Mouse (Mus musculus): ENCODE results near the gene Lrfn2. TPM values are rescaled to one million over a fixed set of nuclear protein-coding genes. Genes with fewer than 3 reads are reported as not detected.

Lrfn2 gene
- polyA plus RNA-seq, 1 experiment from 2014 or later: 13.1 TPM

GRCm38 (mm10) chr17:49051231-49051630 lies 119.1 kb downstream of the Lrfn2 start:
- H3K4me3 ChIP-seq: no peak overlapping the region
- no peak for ATAC-seq (ENCODE audit: low FRiP score, low read depth)
- H3K9ac ChIP-seq: no peak overlapping the region
- no peak overlapping the region for H3K27ac ChIP-seq (replicated peaks)
- H3K36me3 ChIP-seq: no peaks in the 10 kb centered on the region
- H3K4me2 ChIP-seq: no peak overlapping the region
- no peaks in the 10 kb centered on the region for H3K4me1 ChIP-seq (replicated peaks)
- no peaks in the 10 kb centered on the region for H3K9me3 ChIP-seq
- 85% methylated on average over 11 of the region's 11 CpGs for WGBS
- no peaks in the 10 kb centered on the region for H3K27me3 ChIP-seq

- Histone ChIP-seq H3K36me3 (no peaks in the 10 kb centered on the region), H3K27ac (replicated peaks) (no peak overlapping the region), H3K4me3 (no peak overlapping the region), H3K9ac (no peak overlapping the region), H3K4me1 (replicated peaks) (peaks cover 11% of the 10 kb centered on the region), H3K9me3 (no peaks in the 10 kb centered on the region), H3K27me3 (no peaks in the 10 kb centered on the region), H3K4me2 (no peak overlapping the region)
- no peak for ATAC-seq (ENCODE audit: low FRiP score, low read depth)
- WGBS: 83% methylated on average over 8 of the region's 8 CpGs
Observed at GRCm38 (mm10) chr17:49061141-49061540, 129.0 kb downstream of the Lrfn2 start.

- no peak overlapping the region for H3K4me3 ChIP-seq
- no peaks in the 10 kb centered on the region for H3K36me3 ChIP-seq
- peak; percentile 38; the same call in 1 of the 2 replicates for ATAC-seq (ENCODE audit: low FRiP score, low read depth)
- WGBS: 26% methylated on average over 3 of the region's 3 CpGs
- no peak overlapping the region for H3K9ac ChIP-seq
- no peak overlapping the region for H3K4me2 ChIP-seq
- H3K27ac ChIP-seq (replicated peaks): no peak overlapping the region
- no peaks in the 10 kb centered on the region for H3K9me3 ChIP-seq
- peaks cover 11% of the 10 kb centered on the region for H3K4me1 ChIP-seq (replicated peaks)
- H3K27me3 ChIP-seq: no peaks in the 10 kb centered on the region
Observed at GRCm38 (mm10) chr17:49063789-49064188, 131.6 kb downstream of the Lrfn2 start.

- Histone ChIP-seq H3K4me1 (replicated peaks) (peaks cover 11% of the 10 kb centered on the region), H3K9ac (no peak overlapping the region), H3K36me3 (no peaks in the 10 kb centered on the region), H3K4me3 (no peak overlapping the region), H3K9me3 (no peaks in the 10 kb centered on the region), H3K27ac (replicated peaks) (no peak overlapping the region), H3K4me2 (no peak overlapping the region), H3K27me3 (no peaks in the 10 kb centered on the region)
- ATAC-seq (ENCODE audit: low FRiP score, low read depth): no peak
- 75% methylated on average over 8 of the region's 8 CpGs for WGBS
Observed at GRCm38 (mm10) chr17:49064526-49064925, 132.3 kb downstream of the Lrfn2 start.

GRCm38 (mm10) chr17:49065050-49065449 lies 132.9 kb downstream of the Lrfn2 start:
- H3K27ac ChIP-seq (replicated peaks): no peak overlapping the region
- H3K4me1 ChIP-seq (replicated peaks): peaks cover 11% of the 10 kb centered on the region
- H3K4me3 ChIP-seq: no peak overlapping the region
- no peak overlapping the region for H3K9ac ChIP-seq
- no peaks in the 10 kb centered on the region for H3K36me3 ChIP-seq
- no peaks in the 10 kb centered on the region for H3K27me3 ChIP-seq
- WGBS: 94% methylated on average over 3 of the region's 3 CpGs
- ATAC-seq (ENCODE audit: low FRiP score, low read depth): no peak
- no peaks in the 10 kb centered on the region for H3K9me3 ChIP-seq
- H3K4me2 ChIP-seq: no peak overlapping the region

GRCm38 (mm10) chr17:49066748-49067147 lies 134.6 kb downstream of the Lrfn2 start:
- no peak for ATAC-seq (ENCODE audit: low FRiP score, low read depth)
- Histone ChIP-seq H3K9ac (no peak overlapping the region), H3K27ac (replicated peaks) (no peak overlapping the region), H3K4me2 (no peak overlapping the region), H3K4me1 (replicated peaks) (peaks cover 11% of the 10 kb centered on the region), H3K27me3 (no peaks in the 10 kb centered on the region), H3K36me3 (peaks cover 3% of the 10 kb centered on the region; the same call in 1 of the 2 replicates), H3K4me3 (no peak overlapping the region), H3K9me3 (no peaks in the 10 kb centered on the region)
- 62% methylated on average over 6 of the region's 6 CpGs for WGBS

- Histone ChIP-seq H3K4me1 (replicated peaks) (peaks cover 7% of the 10 kb centered on the region; the same call in 1 of the 2 replicates), H3K36me3 (no peaks in the 10 kb centered on the region), H3K9me3 (no peaks in the 10 kb centered on the region), H3K27ac (replicated peaks) (no peak overlapping the region), H3K27me3 (no peaks in the 10 kb centered on the region), H3K4me2 (no peak overlapping the region), H3K9ac (no peak overlapping the region), H3K4me3 (no peak overlapping the region)
- 42% methylated on average over 2 of the region's 2 CpGs for WGBS
- ATAC-seq (ENCODE audit: low FRiP score, low read depth): peak; percentile 54; the same call in 1 of the 2 replicates
Observed at GRCm38 (mm10) chr17:49078168-49078567, 146.0 kb downstream of the Lrfn2 start.

GRCm38 (mm10) chr17:49079647-49080046 lies 147.5 kb downstream of the Lrfn2 start:
- Histone ChIP-seq H3K9ac (no peak overlapping the region), H3K36me3 (no peaks in the 10 kb centered on the region), H3K4me3 (no peak overlapping the region), H3K4me2 (no peak overlapping the region), H3K4me1 (replicated peaks) (peaks cover 7% of the 10 kb centered on the region; the same call in 1 of the 2 replicates), H3K27me3 (no peaks in the 10 kb centered on the region), H3K27ac (replicated peaks) (no peak overlapping the region), H3K9me3 (no peaks in the 10 kb centered on the region)
- whole genome bisulfite sequencing: 82% methylated on average over 2 of the region's 2 CpGs
- no peak for ATAC-seq (ENCODE audit: low FRiP score, low read depth)

GRCm38 (mm10) chr17:49083594-49084380 lies 151.6 kb downstream of the Lrfn2 start:
- Histone ChIP-seq H3K27ac (replicated peaks) (no peak overlapping the region), H3K27me3 (no peaks in the 10 kb centered on the region), H3K4me2 (no peak overlapping the region), H3K36me3 (no peaks in the 10 kb centered on the region), H3K4me3 (no peak overlapping the region), H3K9me3 (no peaks in the 10 kb centered on the region), H3K9ac (no peak overlapping the region), H3K4me1 (replicated peaks) (no peaks in the 10 kb centered on the region)
- 68% methylated on average over 9 of the region's 9 CpGs for WGBS
- no peak for ATAC-seq (ENCODE audit: low FRiP score, low read depth)

- Histone ChIP-seq H3K4me2 (no peak overlapping the region), H3K36me3 (no peaks in the 10 kb centered on the region), H3K4me1 (replicated peaks) (no peaks in the 10 kb centered on the region), H3K27ac (replicated peaks) (no peak overlapping the region), H3K27me3 (no peaks in the 10 kb centered on the region), H3K4me3 (no peak overlapping the region), H3K9ac (no peak overlapping the region), H3K9me3 (no peaks in the 10 kb centered on the region)
- ATAC-seq (ENCODE audit: low FRiP score, low read depth): no peak
- 94% methylated on average over 4 of the region's 4 CpGs for WGBS
Observed at GRCm38 (mm10) chr17:49085111-49085510, 152.9 kb downstream of the Lrfn2 start.

- no peak overlapping the region for H3K27ac ChIP-seq (replicated peaks)
- no peak overlapping the region for H3K4me2 ChIP-seq
- H3K4me1 ChIP-seq (replicated peaks): no peaks in the 10 kb centered on the region
- H3K36me3 ChIP-seq: no peaks in the 10 kb centered on the region
- no peaks in the 10 kb centered on the region for H3K9me3 ChIP-seq
- 76% methylated on average over 16 of the region's 16 CpGs for WGBS
- H3K9ac ChIP-seq: no peak overlapping the region
- no peaks in the 10 kb centered on the region for H3K27me3 ChIP-seq
- no peak for ATAC-seq (ENCODE audit: low FRiP score, low read depth)
- no peak overlapping the region for H3K4me3 ChIP-seq
Observed at GRCm38 (mm10) chr17:49096781-49097544, 164.8 kb downstream of the Lrfn2 start.

GRCm38 (mm10) chr17:49111399-49111798 lies 179.2 kb downstream of the Lrfn2 start:
- no peaks in the 10 kb centered on the region for H3K36me3 ChIP-seq
- no peak overlapping the region for H3K9ac ChIP-seq
- no peaks in the 10 kb centered on the region for H3K27me3 ChIP-seq
- WGBS: 88% methylated on average over 3 of the region's 3 CpGs
- H3K4me2 ChIP-seq: no peak overlapping the region
- H3K4me3 ChIP-seq: no peak overlapping the region
- ATAC-seq (ENCODE audit: low FRiP score, low read depth): no peak
- no peaks in the 10 kb centered on the region for H3K9me3 ChIP-seq
- no peaks in the 10 kb centered on the region for H3K4me1 ChIP-seq (replicated peaks)
- H3K27ac ChIP-seq (replicated peaks): no peak overlapping the region
